Mouse (Mus musculus): ENCODE measurements around the gene Evc.

Evc gene

DNA sequence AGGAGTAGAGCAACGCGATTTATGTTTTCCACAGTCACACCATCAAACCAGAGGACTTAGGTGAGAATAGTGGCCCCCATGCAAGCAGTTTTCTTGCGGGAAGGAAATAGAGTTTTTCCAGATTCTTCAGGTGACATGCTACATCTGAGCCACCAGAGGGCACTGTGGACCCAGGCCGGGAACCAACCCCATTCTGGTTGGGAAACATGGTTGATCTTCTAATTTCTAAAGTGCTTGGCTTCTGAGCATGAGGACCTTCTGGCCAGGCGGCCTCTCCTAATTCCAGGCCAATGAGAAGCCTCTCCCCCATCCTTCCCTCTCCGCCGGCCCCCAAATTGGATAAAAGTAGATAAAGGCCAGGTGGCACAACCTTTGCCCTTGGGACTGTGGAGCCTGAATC is 38.3 kb downstream of the Evc start:
- no peak for DNase-seq (ENCODE audit: low spot score)

GRCm38 (mm10) chr5:37296717-37297116 is 40.0 kb downstream of the Evc start:
- DNase-seq (ENCODE audit: low spot score): no peak

DNA sequence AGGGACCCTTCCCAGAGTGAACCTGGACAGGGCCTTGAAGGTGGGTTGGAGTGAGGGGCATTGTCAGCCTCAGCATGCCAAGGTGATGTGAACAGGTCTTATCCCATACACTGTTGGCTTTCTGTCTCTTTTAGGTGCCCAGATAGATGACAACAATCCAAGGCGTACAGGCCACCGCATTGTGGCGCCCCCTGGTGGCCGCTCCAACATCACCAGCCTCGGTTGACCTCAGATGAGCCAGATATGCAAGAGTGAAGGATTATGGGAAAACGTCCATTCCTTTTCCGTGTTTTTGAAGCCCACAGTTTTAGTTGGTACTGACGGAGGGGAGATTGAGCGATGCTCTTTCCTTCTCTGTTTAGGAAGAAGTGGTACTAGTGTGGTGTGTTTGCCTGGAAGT is 45.7 kb downstream of the Evc start:
- DNase-seq (ENCODE audit: low spot score): no peak

DNA sequence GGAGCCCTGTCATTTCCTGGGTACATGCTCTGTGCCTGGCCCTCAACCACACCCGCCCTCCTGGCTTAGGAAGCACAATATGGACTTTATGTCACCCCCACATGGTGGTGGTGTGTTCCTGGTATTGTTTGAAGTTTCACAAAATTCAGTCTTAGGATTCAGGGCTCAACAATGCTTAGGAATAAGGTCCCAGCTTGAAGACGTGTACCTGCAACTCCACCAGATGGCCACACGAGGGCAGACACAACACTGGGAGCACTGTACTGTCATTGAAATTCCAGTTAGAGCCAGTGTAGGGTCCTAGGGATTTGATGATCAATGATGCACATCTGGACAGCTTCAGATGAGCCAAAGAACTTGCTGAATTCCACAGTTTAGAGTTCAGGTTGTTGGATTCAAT is 47.5 kb downstream of the Evc start:
- DNase-seq (ENCODE audit: low spot score): peak; percentile 58

DNA sequence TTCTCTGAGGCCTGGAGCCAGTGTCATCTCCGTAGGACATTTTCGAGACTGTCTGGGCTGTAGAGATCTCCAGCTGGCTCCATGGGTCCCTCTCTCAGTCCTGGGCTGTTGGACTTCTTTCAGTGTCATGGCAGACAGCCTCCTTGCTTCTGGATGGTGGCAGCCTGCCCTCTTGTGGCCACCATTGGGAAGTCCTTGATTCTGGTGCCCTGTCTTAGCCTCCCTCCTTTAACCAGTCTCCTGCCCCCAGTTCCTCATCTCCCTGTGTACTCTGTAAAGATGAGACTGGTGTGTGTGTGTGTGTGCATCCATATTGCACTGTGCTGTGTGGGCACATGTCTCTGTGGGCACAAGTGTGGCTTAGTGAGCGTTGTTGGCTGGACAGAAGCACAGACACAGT is 48.3 kb downstream of the Evc start:
- peak; percentile 62 for DNase-seq (ENCODE audit: low spot score)

DNA sequence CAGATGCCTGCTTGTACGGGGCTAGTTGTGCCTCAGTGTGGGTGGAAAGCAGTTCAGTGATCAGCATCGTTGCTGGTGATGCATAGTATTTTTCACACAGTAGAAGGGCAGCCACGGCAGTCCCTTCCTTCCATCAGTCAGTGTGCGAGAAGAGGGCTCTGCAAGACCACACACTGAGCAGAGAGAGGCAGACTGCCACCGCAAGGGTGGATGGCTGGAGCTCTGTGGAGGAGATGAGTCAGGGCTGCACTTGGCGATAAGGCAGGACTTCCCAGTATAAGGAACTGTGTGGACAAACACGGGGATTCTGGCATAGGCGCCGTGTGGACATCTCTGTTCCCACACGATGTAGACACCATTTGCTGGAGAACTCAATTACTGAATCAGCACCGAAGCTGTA is 55.7 kb downstream of the Evc start:
- no peak for DNase-seq (ENCODE audit: low spot score)

GRCm38 (mm10) chr5:37263816-37264215 is 72.9 kb downstream of the Evc start:
- no peak for DNase-seq (ENCODE audit: low spot score)

DNA sequence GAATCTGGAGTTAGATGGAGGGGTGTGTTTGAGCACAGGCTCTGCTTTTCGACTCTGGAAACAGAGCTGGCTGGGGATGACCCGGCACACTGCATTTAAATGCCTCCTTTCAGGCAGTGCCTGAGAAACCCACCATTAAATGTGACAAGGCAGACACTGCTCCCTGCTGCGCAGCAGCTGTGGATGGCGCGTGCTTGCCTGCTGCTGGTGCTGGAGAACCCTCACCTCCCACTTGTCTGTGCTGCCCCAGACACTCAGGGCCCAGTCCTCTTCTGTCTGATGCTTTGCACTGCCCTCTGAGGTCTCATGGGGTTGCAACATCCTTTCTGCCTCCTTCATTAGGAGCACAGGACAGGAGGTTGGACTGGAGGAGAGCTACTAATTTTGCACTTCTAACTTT is 75.0 kb downstream of the Evc start:
- DNase-seq (ENCODE audit: low spot score): no peak

DNA sequence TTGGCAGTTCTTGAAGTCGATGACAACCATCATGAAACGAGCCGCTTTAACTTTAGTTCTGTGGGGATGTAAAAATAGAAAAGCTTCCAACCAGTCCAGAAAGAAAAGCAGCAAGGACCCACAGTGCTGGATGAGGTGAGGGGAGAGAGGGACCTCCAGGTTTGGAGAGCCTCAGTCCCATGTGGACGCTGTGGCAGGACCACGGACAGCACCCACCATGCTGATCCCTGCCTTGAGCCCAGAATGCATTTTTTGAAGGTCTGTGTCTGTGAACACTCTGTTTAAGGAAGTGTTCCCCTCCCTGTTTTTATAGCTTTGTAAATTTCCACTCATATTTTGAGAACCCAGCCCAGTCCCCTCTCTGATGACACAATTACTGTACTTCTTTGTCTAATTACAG is 79.5 kb downstream of the Evc start:
- no peak for DNase-seq (ENCODE audit: low spot score)

- no peak for DNase-seq (ENCODE audit: low spot score)
Measured at GRCm38 (mm10) chr5:37256823-37257222, 79.9 kb downstream of the Evc start.

DNA sequence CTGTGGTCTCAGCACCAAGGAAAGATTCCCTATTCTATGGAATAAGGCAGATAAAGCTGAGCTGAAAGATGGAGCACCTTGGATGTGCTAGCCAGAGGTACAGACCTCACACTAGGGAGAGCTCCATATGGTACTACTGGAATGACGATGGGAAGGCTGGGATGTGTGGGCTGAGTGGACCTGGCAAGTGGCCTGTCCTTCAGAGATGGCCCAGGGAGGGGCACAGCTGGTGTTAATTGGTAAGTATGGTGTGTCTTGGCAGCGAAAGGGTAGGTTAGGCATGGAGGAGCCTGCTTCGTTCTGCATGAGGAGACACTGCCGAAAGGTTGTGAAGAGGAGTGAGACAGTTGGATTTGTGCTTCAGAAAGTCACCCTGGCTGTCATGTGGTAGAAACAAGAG is 82.2 kb downstream of the Evc start:
- no peak for DNase-seq (ENCODE audit: low spot score)

GRCm38 (mm10) chr5:37252101-37252804 is 84.4 kb downstream of the Evc start:
- no peak for DNase-seq (ENCODE audit: low spot score)

DNA sequence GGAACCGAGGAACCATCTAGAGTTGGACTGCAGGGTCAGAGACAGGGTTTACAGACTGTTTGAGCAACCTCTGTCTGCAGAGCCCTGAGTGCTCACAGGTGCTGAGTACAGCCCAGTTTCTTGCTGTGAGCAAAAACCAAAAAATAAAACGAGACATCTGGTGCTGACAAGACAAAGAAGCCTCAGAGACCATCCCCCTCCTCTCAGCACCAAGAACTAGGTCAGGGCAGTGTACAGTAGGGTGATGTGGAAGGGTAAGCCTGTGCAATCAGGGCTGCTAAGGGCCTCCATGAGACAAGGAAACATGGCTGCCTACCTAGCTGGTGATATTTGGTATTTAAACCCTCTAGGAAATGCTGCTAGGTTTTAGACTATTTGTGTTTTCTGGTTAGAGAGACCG is 85.1 kb downstream of the Evc start:
- no peak for DNase-seq (ENCODE audit: low spot score)

- DNase-seq (ENCODE audit: low spot score): no peak
Measured at GRCm38 (mm10) chr5:37248870-37249269, 87.8 kb downstream of the Evc start.

DNA sequence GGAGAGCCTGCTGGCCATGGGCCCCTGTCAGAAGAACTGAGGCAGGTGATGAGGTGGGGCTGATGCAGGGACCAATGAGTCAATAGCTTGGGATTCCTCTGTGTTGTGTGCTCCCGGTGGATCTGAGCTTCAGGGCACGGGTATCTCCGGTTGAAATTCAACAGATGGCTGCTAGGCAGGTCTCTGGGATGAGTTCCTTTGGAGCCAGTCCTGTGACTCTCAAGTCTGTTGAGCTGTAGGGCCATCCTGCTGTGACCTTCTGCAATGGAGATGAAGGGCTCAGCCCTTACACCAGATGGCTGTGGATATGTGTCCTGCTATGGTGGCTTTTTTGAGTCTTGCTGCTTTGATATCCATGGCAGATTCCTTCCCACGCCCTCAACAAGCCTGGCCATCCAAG is 89.2 kb downstream of the Evc start:
- DNase-seq (ENCODE audit: low spot score): no peak

DNA sequence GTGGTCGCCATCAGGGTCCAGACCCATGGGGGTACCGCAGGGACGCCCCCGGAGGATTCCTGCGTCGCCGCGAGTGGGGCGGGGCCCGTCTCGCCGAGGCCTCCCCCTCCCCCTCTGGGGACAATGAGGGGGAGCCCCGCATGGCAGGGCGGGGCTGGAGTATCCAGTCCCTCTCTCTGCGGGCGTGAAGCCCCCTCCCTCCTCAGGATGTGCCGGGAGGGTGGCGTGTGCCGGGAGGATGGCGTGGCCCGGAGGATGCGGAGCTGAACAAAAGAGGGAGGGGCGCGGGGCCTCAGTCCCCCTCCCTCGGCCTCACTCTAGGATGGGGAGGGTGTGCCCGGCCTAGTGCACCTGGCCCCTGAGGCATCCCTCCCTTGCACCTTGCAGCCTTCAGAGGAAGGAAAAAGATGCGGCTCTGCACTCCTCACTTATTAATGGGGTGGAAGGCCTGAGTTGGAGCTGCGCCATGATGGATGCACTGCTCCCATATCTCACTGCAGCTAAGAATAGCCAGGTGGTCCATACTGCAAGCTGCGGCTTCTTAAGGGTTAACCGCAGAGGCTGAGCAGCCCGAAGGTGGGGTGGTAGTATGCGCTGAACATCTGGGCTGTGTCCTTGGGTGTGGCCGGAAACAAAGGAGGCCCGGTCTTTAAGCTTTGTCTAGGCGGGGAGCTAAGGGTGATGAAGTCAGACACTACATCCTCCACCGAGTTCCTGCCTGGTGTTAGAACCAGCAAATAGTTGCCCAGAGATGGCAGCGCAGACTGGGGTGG is 90.4 kb downstream of the Evc start:
- DNase-seq (ENCODE audit: low spot score): no peak

- peak; percentile 74 for DNase-seq (ENCODE audit: low spot score)
Measured at GRCm38 (mm10) chr5:37245651-37246050, 91.0 kb downstream of the Evc start.

DNA sequence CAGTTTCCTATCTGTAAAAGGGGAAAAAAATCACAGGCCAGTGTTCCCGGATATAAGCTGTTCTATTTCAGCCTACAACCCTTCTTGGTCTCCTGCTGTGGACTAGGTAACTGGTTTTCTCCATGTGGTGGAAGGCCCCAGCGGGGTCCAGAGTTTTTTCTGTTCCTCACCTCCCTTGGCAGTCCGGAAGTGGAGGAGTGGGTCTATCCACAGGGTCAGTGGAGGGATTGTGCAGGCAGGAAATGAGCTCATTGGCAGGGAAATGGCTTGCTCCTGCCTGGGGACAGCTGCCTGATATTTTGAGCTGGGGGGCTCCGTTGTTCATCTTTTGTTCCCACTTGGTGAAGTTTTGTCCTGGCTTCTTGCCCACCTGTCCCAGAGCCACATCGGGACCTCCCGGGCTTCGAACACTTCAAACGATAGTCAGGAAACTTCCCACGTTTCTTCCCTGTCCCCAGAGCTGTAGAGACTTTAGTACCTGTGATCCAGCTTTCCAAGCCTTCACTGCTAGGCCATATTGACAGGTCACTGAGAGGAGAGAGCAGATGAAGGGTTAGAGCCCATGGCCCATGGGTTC is 91.9 kb downstream of the Evc start:
- DNase-seq (ENCODE audit: low spot score): no peak

- peak; percentile 62 for DNase-seq (ENCODE audit: low spot score)
Measured at GRCm38 (mm10) chr5:37244161-37244560, 92.5 kb downstream of the Evc start.

DNA sequence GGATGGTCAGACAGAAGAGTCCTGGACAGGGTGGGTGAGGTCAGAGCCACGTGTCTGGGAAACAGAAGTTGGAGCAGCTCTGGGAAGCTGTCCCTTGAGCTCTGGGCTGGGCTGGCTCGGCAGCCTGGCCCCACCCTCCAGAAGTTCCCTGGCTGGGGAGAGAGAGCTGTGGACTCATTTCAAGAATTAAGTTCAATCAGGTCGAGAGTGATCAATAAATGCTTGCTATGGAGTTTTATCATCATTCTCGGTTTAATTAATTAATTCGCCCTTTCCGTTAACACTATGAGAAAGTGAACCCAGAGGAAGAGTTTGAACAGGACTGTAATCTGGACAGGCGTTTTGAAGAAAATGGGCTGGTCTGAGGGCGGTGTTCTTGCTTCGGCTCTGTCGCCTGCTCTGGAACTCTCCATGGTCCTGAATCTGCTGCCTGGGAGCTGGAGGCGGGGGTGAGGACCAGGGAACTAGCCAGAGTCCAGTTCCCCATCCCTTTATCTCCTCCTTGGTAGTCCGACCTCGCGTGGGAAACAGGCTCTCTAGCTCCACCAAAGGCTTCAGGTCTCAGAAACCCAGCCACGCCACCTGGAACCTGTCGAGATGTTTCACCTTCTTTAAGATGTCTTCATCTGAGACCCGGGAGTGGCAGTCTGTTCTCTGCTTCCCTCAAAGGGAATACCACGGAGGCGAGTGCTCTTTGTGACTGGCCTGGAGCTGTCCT is 93.4 kb downstream of the Evc start:
- DNase-seq (ENCODE audit: low spot score): peak; percentile 32

- peak; percentile 44 for DNase-seq (ENCODE audit: low spot score)
Measured at GRCm38 (mm10) chr5:37242360-37243168, 94.1 kb downstream of the Evc start.

DNA sequence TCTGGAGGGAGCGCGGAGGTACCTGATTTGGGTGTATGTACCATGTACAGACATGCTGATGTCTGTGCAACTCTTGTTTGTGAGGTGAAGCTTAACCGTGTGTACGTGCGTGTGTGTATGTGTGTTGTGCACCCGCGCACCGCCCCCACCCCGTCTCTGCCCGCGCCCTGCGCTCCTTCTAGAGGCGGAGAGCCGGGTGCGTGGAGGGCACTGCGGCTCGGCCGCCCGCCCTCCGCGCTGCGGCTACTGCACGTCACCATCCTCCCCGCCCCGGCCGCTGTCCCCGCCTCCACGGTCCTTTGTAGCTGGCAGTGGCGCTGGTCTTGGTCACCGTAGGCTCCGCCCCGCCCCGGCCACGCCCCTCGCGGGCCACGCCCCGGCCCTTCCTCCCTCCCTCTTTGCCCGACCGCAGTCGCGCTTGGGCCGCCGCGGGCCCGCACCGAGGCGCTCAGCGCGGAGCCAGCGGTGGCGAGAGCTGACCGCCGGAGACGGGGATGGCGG is 95.0 kb downstream of the Evc start, which contains the start of gene Crmp1:
TSS of gene Crmp1 (plus strand) at position 290 of the 501 bp plus-strand sequence.
- peak; percentile 80 for DNase-seq (ENCODE audit: low spot score)
